Mouse (Mus musculus) inflammation-experienced regulatory T-cells, adult 16 weeks (primary cell): ENCODE measurements around the gene Olfr494. TPM values are rescaled to one million over a fixed set of nuclear protein-coding genes. Genes with fewer than 3 reads are reported as not detected.

Source experiments
- polyA plus RNA-seq: library from polyadenylated mRNA; unstranded; fragments of 100-300 nt; shearing (Covaris generic); gene quantifications from one replicate; pipeline ENCODE4 v1.2.1, GENCODE M21; 2017

Olfr494 gene
- not detected for polyA plus RNA-seq

GRCm38 (mm10) chr7:108365035-108365434 lies at the start of gene Olfr494:
Gene Olfr494, plus strand, starts transcription at chr7:108365335.

GRCm38 (mm10) chr7:108323574-108323973 lies 41.6 kb upstream of the Olfr494 start, which contains the start of gene Olfr492:
Gene Olfr492, minus strand, starts transcription at chr7:108323674.

GRCm38 (mm10) chr7:108346879-108347278 lies 18.3 kb upstream of the Olfr494 start, which contains the start of gene Olfr493:
Gene Olfr493, minus strand, starts transcription at chr7:108346979.

GRCm38 (mm10) chr7:108392867-108393266 lies 27.7 kb downstream of the Olfr494 start, which contains the start of gene Olfr495:
Gene Olfr495, plus strand, starts transcription at chr7:108393167.

Other genes starting within 250 kb of the Olfr494 start
- gene Olfr484, start 237.9 kb upstream of the Olfr494 start, polyA plus RNA-seq = not detected
- gene Olfr485, start 205.5 kb upstream of the Olfr494 start, polyA plus RNA-seq = not detected
- not detected for gene Olfr486, start 192.6 kb upstream of the Olfr494 start, polyA plus RNA-seq
- gene Olfr487, start 150.7 kb upstream of the Olfr494 start, polyA plus RNA-seq = not detected
- not detected for gene Olfr488, start 107.0 kb upstream of the Olfr494 start, polyA plus RNA-seq
- not detected for gene Olfr490, start 76.4 kb upstream of the Olfr494 start, polyA plus RNA-seq
- not detected for gene Olfr491, start 51.9 kb upstream of the Olfr494 start, polyA plus RNA-seq
- not detected for gene Olfr492, start 41.7 kb upstream of the Olfr494 start, polyA plus RNA-seq
- not detected for gene Olfr493, start 18.4 kb upstream of the Olfr494 start, polyA plus RNA-seq
- gene Olfr495, start 27.8 kb downstream of the Olfr494 start, polyA plus RNA-seq = not detected
- not detected for gene Olfr497, start 55.1 kb downstream of the Olfr494 start, polyA plus RNA-seq
- not detected for gene Olfr498, start 100.0 kb downstream of the Olfr494 start, polyA plus RNA-seq
- gene Olfr502, start 159.7 kb downstream of the Olfr494 start, polyA plus RNA-seq = not detected
- gene Olfr503, start 179.2 kb downstream of the Olfr494 start, polyA plus RNA-seq = not detected
- not detected for gene Olfr504, start 200.5 kb downstream of the Olfr494 start, polyA plus RNA-seq
- not detected for gene Olfr506, start 245.5 kb downstream of the Olfr494 start, polyA plus RNA-seq